Mouse (Mus musculus) myocyte (in vitro differentiated cells): ENCODE data around the gene Smtn. TPM values are rescaled to one million over a fixed set of nuclear protein-coding genes. Genes with fewer than 3 reads are reported as not detected.
A peak's percentile ranks its signal among the peaks of the same experiment; 100 is the strongest.

Experiments used
- H3K27me3 ChIP-seq: one replicate; pipeline ENCODE4 v1.6.1; 2011; ENCODE audit not compliant: control insufficient read depth, insufficient read depth, insufficient read length
- H3K36me3 ChIP-seq: one replicate; pipeline ENCODE4 v1.6.1; 2011; ENCODE audit not compliant: control insufficient read depth, insufficient read depth
- H3K4me2 ChIP-seq: one replicate; pipeline ENCODE4 v1.6.1; 2011; ENCODE audit warnings: low read depth, control low read depth
- H3K4me3 ChIP-seq: one replicate; pipeline ENCODE4 v1.5.1; 2011; ENCODE audit warnings: mild to moderate bottlenecking, control low read depth, moderate library complexity
- H3K79me2 ChIP-seq: one replicate; pipeline ENCODE4 v1.6.1; 2011; ENCODE audit not compliant: control insufficient read depth, insufficient read depth
- H3ac ChIP-seq: one replicate; pipeline ENCODE4 v1.6.1; 2011; ENCODE audit not compliant: control insufficient read depth, insufficient read length
- CEBPB ChIP-seq: IDR thresholded peaks from 2 replicates; pipeline ENCODE4 v1.6.1; 2011; ENCODE audit warnings: mild to moderate bottlenecking, moderate library complexity; ENCODE audit not compliant: poor library complexity, insufficient read depth, severe bottlenecking
- E2F4 ChIP-seq: IDR thresholded peaks from one replicate; pipeline ENCODE4 v1.6.1; 2011; ENCODE audit warnings: mild to moderate bottlenecking, control low read depth, moderate library complexity; ENCODE audit not compliant: insufficient read depth
- MAX ChIP-seq: IDR thresholded peaks from one replicate; pipeline ENCODE4 v1.6.1; 2011; ENCODE audit warnings: low read depth, mild to moderate bottlenecking, control low read depth
- MYOD1 ChIP-seq, 3 experiments: IDR thresholded peaks; one replicate each; pipeline ENCODE4 v1.6.1; 2011; ENCODE audit warnings: control low read depth in 2 of 3, low read depth in 2 of 3, mild to moderate bottlenecking in 2 of 3, moderate library complexity in 1 of 3; ENCODE audit not compliant: insufficient read length in 2 of 3, control insufficient read depth in 1 of 3
- MYOG ChIP-seq, 3 experiments: IDR thresholded peaks; one replicate each; pipeline ENCODE4 v1.6.1; 2011; ENCODE audit warnings: control low read depth in 2 of 3, low read depth in 2 of 3, mild to moderate bottlenecking in 2 of 3; ENCODE audit not compliant: insufficient read length in 2 of 3, control insufficient read depth in 1 of 3, insufficient read depth in 1 of 3
- POLR2A ChIP-seq: IDR thresholded peaks from one replicate; pipeline ENCODE4 v1.6.1; 2011; ENCODE audit warnings: low read depth, mild to moderate bottlenecking, control low read depth, moderate library complexity; ENCODE audit not compliant: insufficient read length
- POLR2AphosphoS2 ChIP-seq: IDR thresholded peaks from one replicate; pipeline ENCODE4 v1.6.1; 2011; ENCODE audit warnings: low read depth, control low read depth; ENCODE audit not compliant: insufficient read length
- REST ChIP-seq: IDR thresholded peaks from one replicate; pipeline ENCODE4 v1.6.1; 2011; ENCODE audit warnings: mild to moderate bottlenecking, control low read depth, moderate library complexity; ENCODE audit not compliant: insufficient read depth, insufficient read length
- SRF ChIP-seq: IDR thresholded peaks from one replicate; pipeline ENCODE4 v1.6.1; 2011; ENCODE audit warnings: low read depth; ENCODE audit not compliant: control insufficient read depth, insufficient read length
- TCF12 ChIP-seq: IDR thresholded peaks from one replicate; pipeline ENCODE4 v1.6.1; 2011; ENCODE audit warnings: mild to moderate bottlenecking, control low read depth; ENCODE audit not compliant: poor library complexity, insufficient read depth, severe bottlenecking
- TCF3 ChIP-seq: IDR thresholded peaks from one replicate; pipeline ENCODE4 v1.6.1; 2011; ENCODE audit warnings: low read depth, control low read depth; ENCODE audit not compliant: insufficient read length
- USF1 ChIP-seq: IDR thresholded peaks from one replicate; pipeline ENCODE4 v1.6.1; 2011; ENCODE audit warnings: low read depth, mild to moderate bottlenecking, control low read depth, moderate library complexity
- polyA plus RNA-seq: library from polyadenylated mRNA; unstranded; fragments of >200 nt; fragmentation: generic; extraction: Trizol; gene quantifications from one replicate; pipeline ENCODE4 v1.2.1, GENCODE M21; 2012; ENCODE audit warnings: missing spikeins

The Smtn gene
- polyA plus RNA-seq, 1 experiment, result 141 TPM

- H3K4me2 ChIP-seq, result no peak overlapping the region
- peaks cover 5% of the 10 kb centered on the region for H3K79me2 ChIP-seq
- peaks cover 37% of the 10 kb centered on the region for H3K36me3 ChIP-seq
- H3K4me3 ChIP-seq, result no peak overlapping the region
- H3ac ChIP-seq, result no peak overlapping the region
- no peak for TF ChIP-seq CEBPB
- TF ChIP-seq USF1, result no peak
- no peak for TF ChIP-seq MYOD1 (IDR thresholded peaks at IDR 0.05; ENCODE audit: control insufficient read depth in 1 of 3, insufficient read length in 2 of 3, low read depth in 2 of 3)
- TF ChIP-seq SRF, result no peak
- TF ChIP-seq TCF3, result no peak
- H3K27me3 ChIP-seq, result no peaks in the 10 kb centered on the region
Measured at GRCm38 (mm10) chr11:3530731-3531130, 9.7 kb downstream of the Smtn start.

GRCm38 (mm10) chr11:3529476-3530252 is 10.7 kb downstream of the Smtn start:
- no peak overlapping the region for H3ac ChIP-seq
- no peak overlapping the region for H3K4me2 ChIP-seq
- H3K36me3 ChIP-seq, result peaks cover 37% of the 10 kb centered on the region
- H3K79me2 ChIP-seq, result peaks cover 5% of the 10 kb centered on the region
- H3K27me3 ChIP-seq, result no peaks in the 10 kb centered on the region
- TF ChIP-seq POLR2A, result no peak
- peak; percentile 56 for TF ChIP-seq POLR2AphosphoS2
- peak in 1 of 3 experiments; percentile 43 for TF ChIP-seq MYOG (IDR thresholded peaks at IDR 0.05; ENCODE audit: control insufficient read depth in 1 of 3, insufficient read depth in 1 of 3, insufficient read length in 2 of 3, low read depth in 2 of 3)
- TF ChIP-seq SRF, result no peak
- TF ChIP-seq MYOD1 (IDR thresholded peaks at IDR 0.05; ENCODE audit: control insufficient read depth in 1 of 3, insufficient read length in 2 of 3, low read depth in 2 of 3), result no peak
- no peak overlapping the region for H3K4me3 ChIP-seq

GRCm38 (mm10) chr11:3528208-3528607 is 12.2 kb downstream of the Smtn start:
- Histone ChIP-seq H3ac (no peak overlapping the region), H3K36me3 (peaks cover 51% of the 10 kb centered on the region), H3K4me2 (peak overlapping the region; percentile 8), H3K79me2 (no peaks in the 10 kb centered on the region), H3K4me3 (no peak overlapping the region), H3K27me3 (no peaks in the 10 kb centered on the region)
- TF ChIP-seq MYOG (IDR thresholded peaks at IDR 0.05; ENCODE audit: control insufficient read depth in 1 of 3, insufficient read depth in 1 of 3, insufficient read length in 2 of 3, low read depth in 2 of 3) (no peak), REST (no peak), SRF (no peak), POLR2A (no peak), E2F4 (no peak), MAX (no peak)

GRCm38 (mm10) chr11:3527766-3528165 is 12.6 kb downstream of the Smtn start:
- Histone ChIP-seq H3K79me2 (no peaks in the 10 kb centered on the region), H3K4me2 (peak overlapping the region; percentile 62)

GRCm38 (mm10) chr11:3526979-3527738 is 13.3 kb downstream of the Smtn start:
- H3ac ChIP-seq, result no peak overlapping the region
- H3K4me3 ChIP-seq, result peak overlapping the region; percentile 12
- no peak for TF ChIP-seq CEBPB
- no peak for TF ChIP-seq E2F4
- TF ChIP-seq POLR2AphosphoS2, result no peak
- TF ChIP-seq POLR2A, result peak; percentile 6
- no peak for TF ChIP-seq USF1
- TF ChIP-seq TCF3, result peak; percentile 72
- TF ChIP-seq SRF, result no peak
- TF ChIP-seq TCF12, result peak; percentile 64
- no peak for TF ChIP-seq REST
- no peak for TF ChIP-seq MAX
- peak; percentile 94 to 99 (median 97) for TF ChIP-seq MYOD1 (IDR thresholded peaks at IDR 0.05; ENCODE audit: control insufficient read depth in 1 of 3, insufficient read length in 2 of 3, low read depth in 2 of 3)
- peak; percentile 87 to 98 (median 96) for TF ChIP-seq MYOG (IDR thresholded peaks at IDR 0.05; ENCODE audit: control insufficient read depth in 1 of 3, insufficient read depth in 1 of 3, insufficient read length in 2 of 3, low read depth in 2 of 3)
- H3K79me2 ChIP-seq, result no peaks in the 10 kb centered on the region
- peak overlapping the region; percentile 81 for H3K4me2 ChIP-seq
- peaks cover 53% of the 10 kb centered on the region for H3K36me3 ChIP-seq
- no peaks in the 10 kb centered on the region for H3K27me3 ChIP-seq

More at GRCm38 (mm10) chr11:3527766-3528165, 12.6 kb downstream of the Smtn start:
- H3K36me3 ChIP-seq, result peaks cover 55% of the 10 kb centered on the region
- no peaks in the 10 kb centered on the region for H3K27me3 ChIP-seq
- peak; percentile 65 for TF ChIP-seq TCF12
- no peak for TF ChIP-seq REST
- peak; percentile 24 to 95 (median 77) for TF ChIP-seq MYOD1 (IDR thresholded peaks at IDR 0.05; ENCODE audit: control insufficient read depth in 1 of 3, insufficient read length in 2 of 3, low read depth in 2 of 3)
- peak; percentile 72 to 98 (median 87) for TF ChIP-seq MYOG (IDR thresholded peaks at IDR 0.05; ENCODE audit: control insufficient read depth in 1 of 3, insufficient read depth in 1 of 3, insufficient read length in 2 of 3, low read depth in 2 of 3)
- TF ChIP-seq CEBPB, result no peak
- TF ChIP-seq MAX, result no peak
- no peak for TF ChIP-seq USF1
- TF ChIP-seq TCF3, result peak; percentile 84
- no peak for TF ChIP-seq POLR2A
- TF ChIP-seq SRF, result no peak
- no peak for TF ChIP-seq E2F4
- no peak for TF ChIP-seq POLR2AphosphoS2
- H3K4me3 ChIP-seq, result peak overlapping the region; percentile 12
- no peak overlapping the region for H3ac ChIP-seq
